Mouse (Mus musculus): ENCODE measurements around the gene Tekt4. TPM values are rescaled to one million over a fixed set of nuclear protein-coding genes. Genes with fewer than 3 reads are reported as not detected.

Gene Tekt4
- polyA plus RNA-seq, 1 experiment from 2014 or later = 0.81 TPM

DNA sequence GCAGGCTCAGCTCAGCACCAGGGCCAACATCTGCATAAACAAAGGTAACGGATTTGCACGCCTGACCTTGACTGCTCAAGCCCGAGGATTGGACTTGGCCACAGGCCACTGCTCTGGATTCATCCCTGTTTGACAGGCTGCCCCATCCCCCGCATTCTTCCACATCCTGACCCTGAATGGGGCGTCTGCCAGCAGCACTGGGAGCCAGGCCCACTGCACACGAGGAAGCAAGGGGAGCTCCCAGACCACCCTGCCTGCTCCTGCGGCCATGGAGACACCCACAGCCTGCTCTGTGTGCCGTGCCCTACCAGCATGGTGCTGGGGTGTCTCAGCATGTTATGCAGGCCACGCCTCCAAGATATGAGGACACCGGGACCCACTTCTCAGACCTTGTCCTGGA, 27.0 kb upstream of the Tekt4 start:
- Histone ChIP-seq H3K9me3 (replicated peaks; ENCODE audit: control insufficient read depth, low read length) (no peaks in the 10 kb centered on the region), H3K27me3 (ENCODE audit: control insufficient read depth, insufficient read depth, low read length) (peaks cover 11% of the 10 kb centered on the region), H3K4me3 (ENCODE audit: low read length) (no peak overlapping the region), H3K9ac (ENCODE audit: low read length) (0 out of 2 replicates have a peak overlapping the region, but pooled peaks have one; percentile 22), H3K27ac (ENCODE audit: low read length) (peak overlapping the region; percentile 58), H3K4me2 (ENCODE audit: low read depth, low read length) (no peak overlapping the region), H3K4me1 (ENCODE audit: control insufficient read depth, insufficient read depth, low read length) (peaks cover 46% of the 10 kb centered on the region), H3K36me3 (ENCODE audit: control insufficient read depth, insufficient read depth) (no peaks in the 10 kb centered on the region)
- WGBS = 12% methylated on average over 10 of the region's 10 CpGs
- peak; percentile 66 for ATAC-seq (replicated peaks; ENCODE audit: extremely low read depth, insufficient read depth, low FRiP score)

DNA sequence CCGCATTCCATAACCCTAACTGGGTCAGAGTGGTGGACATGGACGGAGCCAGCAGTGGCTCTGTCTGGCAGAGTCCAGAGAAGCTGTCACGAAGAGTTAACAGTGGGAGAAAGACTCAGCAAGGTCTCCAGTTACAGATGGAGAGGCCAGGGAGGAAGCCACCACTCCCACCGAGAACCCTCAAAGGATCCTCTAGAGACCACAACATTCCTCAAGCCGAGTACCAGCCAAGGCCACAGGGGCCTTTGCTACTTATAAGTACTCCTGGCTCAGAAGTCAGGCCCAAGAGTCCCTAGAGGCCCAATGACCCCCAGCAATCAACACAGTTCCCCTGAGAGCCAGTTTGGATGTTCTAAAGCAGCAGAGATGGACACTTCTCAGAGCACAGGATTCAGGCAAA, 25.2 kb upstream of the Tekt4 start:
- peaks cover 46% of the 10 kb centered on the region for H3K4me1 ChIP-seq (ENCODE audit: control insufficient read depth, insufficient read depth, low read length)
- H3K4me3 ChIP-seq (ENCODE audit: low read length) = no peak overlapping the region
- no peak overlapping the region for H3K4me2 ChIP-seq (ENCODE audit: low read depth, low read length)
- H3K9ac ChIP-seq (ENCODE audit: low read length) = peak overlapping the region; percentile 13; the same call in 1 of the 2 replicates
- WGBS = 44% methylated on average over 5 of the region's 5 CpGs
- H3K36me3 ChIP-seq (ENCODE audit: control insufficient read depth, insufficient read depth) = no peaks in the 10 kb centered on the region
- H3K27ac ChIP-seq (ENCODE audit: low read length) = peak overlapping the region; percentile 69
- ATAC-seq (replicated peaks; ENCODE audit: extremely low read depth, insufficient read depth, low FRiP score) = no peak
- H3K27me3 ChIP-seq (ENCODE audit: control insufficient read depth, insufficient read depth, low read length) = peaks cover 11% of the 10 kb centered on the region
- H3K9me3 ChIP-seq (replicated peaks; ENCODE audit: control insufficient read depth, low read length) = no peaks in the 10 kb centered on the region

DNA sequence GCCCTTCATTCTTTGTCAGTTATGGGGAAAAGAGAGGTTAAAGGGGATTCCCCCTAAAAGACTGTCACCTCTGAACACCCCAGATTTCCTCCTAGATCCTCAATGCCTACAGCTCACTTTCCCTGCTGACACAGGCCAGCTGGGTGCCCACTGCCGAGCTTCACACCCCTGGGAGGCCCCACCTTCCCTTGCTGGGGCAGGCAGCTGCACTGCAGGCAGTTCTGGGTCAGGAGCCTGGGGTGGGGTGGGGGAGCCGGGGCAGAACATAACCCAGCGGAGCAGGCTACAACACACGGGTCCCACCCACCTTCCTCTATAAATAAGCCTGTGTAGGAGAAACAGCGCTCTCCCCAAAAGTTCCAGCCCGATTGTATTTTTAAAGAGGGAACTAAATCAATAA, 24.5 kb upstream of the Tekt4 start:
- peak overlapping the region; percentile 69 for H3K27ac ChIP-seq (ENCODE audit: low read length)
- H3K27me3 ChIP-seq (ENCODE audit: control insufficient read depth, insufficient read depth, low read length) = peaks cover 11% of the 10 kb centered on the region
- peaks cover 44% of the 10 kb centered on the region for H3K4me1 ChIP-seq (ENCODE audit: control insufficient read depth, insufficient read depth, low read length)
- ATAC-seq (replicated peaks; ENCODE audit: extremely low read depth, insufficient read depth, low FRiP score) = no peak
- H3K4me3 ChIP-seq (ENCODE audit: low read length) = no peak overlapping the region
- H3K9me3 ChIP-seq (replicated peaks; ENCODE audit: control insufficient read depth, low read length) = no peaks in the 10 kb centered on the region
- 24% methylated on average over 6 of the region's 6 CpGs for WGBS
- H3K9ac ChIP-seq (ENCODE audit: low read length) = peak overlapping the region; percentile 53
- peak overlapping the region; percentile 97 for H3K4me2 ChIP-seq (ENCODE audit: low read depth, low read length)
- no peaks in the 10 kb centered on the region for H3K36me3 ChIP-seq (ENCODE audit: control insufficient read depth, insufficient read depth)

DNA sequence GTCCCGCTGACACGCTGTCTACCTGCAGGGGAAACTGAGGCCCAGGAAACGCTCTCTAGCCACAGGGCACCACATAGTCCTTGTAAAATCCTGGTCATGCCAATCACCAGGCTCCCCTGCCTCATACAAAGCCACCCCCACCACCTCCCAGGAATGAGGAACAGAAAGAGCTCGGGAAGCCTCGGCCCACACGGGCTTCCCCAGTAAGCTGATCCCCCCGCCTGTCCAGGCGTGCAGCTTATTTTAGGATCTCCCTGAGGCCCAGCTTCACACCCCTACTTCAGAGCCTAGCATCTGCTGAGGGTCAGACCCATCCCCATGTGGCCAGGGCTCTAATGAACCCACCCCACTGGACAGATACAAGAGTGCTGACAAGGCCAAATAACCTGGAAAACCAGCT, 23.9 kb upstream of the Tekt4 start:
- Histone ChIP-seq H3K36me3 (ENCODE audit: control insufficient read depth, insufficient read depth) (no peaks in the 10 kb centered on the region), H3K27me3 (ENCODE audit: control insufficient read depth, insufficient read depth, low read length) (peaks cover 11% of the 10 kb centered on the region), H3K4me2 (ENCODE audit: low read depth, low read length) (peak overlapping the region; percentile 97), H3K27ac (ENCODE audit: low read length) (peak overlapping the region; percentile 69), H3K9me3 (replicated peaks; ENCODE audit: control insufficient read depth, low read length) (no peaks in the 10 kb centered on the region), H3K4me3 (ENCODE audit: low read length) (no peak overlapping the region), H3K4me1 (ENCODE audit: control insufficient read depth, insufficient read depth, low read length) (peaks cover 41% of the 10 kb centered on the region), H3K9ac (ENCODE audit: low read length) (peak overlapping the region; percentile 53)
- no peak for ATAC-seq (replicated peaks; ENCODE audit: extremely low read depth, insufficient read depth, low FRiP score)
- 36% methylated on average over 8 of the region's 8 CpGs for WGBS

DNA sequence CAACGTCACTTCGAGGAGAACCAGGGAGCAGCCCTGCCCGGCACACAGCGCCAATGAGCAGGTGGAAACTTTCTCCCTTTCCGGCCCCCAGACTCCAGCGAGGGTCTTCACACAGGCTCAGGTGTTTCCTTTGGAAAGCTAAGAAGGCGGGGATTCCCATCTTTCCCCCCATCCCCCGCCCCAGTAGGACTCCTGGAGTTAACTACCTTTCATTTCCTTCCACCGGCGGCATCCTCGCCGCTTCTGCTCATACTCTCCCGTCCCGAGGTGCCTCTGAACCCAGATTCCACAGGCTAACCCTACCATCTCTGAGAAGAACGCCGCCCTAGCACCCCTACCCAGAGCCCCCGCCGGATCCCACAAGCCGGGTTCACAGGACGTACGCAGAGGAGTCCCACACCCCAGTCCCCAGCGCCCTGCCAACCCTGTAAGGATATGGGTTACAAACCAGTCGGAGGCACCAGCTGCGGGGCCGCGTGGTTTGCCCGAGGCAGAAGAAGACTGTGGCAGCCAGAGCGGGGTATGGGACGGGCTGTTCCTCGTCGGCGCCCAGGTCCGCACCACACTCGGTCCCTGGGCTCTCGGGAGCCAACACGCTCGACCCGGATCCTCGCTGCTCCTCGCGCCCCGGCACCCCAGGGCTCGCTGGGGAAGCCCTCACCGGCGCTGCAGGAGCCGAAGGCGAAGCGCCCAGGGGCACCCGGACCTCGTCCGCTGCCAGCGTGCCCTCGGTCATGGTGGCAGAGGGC, 21.8 kb upstream of the Tekt4 start:
- peaks cover 14% of the 10 kb centered on the region for H3K27me3 ChIP-seq (ENCODE audit: control insufficient read depth, insufficient read depth, low read length)
- H3K36me3 ChIP-seq (ENCODE audit: control insufficient read depth, insufficient read depth) = no peaks in the 10 kb centered on the region
- H3K9me3 ChIP-seq (replicated peaks; ENCODE audit: control insufficient read depth, low read length) = no peaks in the 10 kb centered on the region
- H3K4me2 ChIP-seq (ENCODE audit: low read depth, low read length) = peak overlapping the region; percentile 97
- peak overlapping the region; percentile 88 for H3K9ac ChIP-seq (ENCODE audit: low read length)
- H3K4me1 ChIP-seq (ENCODE audit: control insufficient read depth, insufficient read depth, low read length) = peaks cover 31% of the 10 kb centered on the region
- H3K4me3 ChIP-seq (ENCODE audit: low read length) = peak overlapping the region; percentile 80
- WGBS = under 1% methylated on average over 53 of the region's 53 CpGs
- no peak for ATAC-seq (replicated peaks; ENCODE audit: extremely low read depth, insufficient read depth, low FRiP score)
- H3K27ac ChIP-seq (ENCODE audit: low read length) = peak overlapping the region; percentile 43

DNA sequence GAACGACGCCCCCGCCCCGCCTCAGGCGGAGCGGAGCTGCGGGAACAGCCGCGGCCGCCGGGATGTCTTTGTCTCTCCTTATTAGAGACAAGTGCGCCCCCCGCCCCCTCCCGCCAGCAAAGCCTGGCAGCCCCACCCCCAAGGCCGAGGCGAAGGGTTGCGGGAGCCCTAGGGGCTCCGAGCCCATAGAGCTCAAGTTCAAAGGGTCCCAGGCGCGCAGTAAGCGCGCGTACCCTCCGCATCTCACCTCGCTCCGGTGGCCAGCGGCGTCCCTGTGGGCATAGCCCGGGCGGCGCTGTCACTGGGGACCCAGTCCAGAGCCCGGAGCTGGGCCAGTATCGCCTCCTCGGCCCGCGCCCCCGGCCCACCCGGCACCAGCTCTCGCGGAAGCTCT, 21.2 kb upstream of the Tekt4 start:
- Histone ChIP-seq H3K36me3 (ENCODE audit: control insufficient read depth, insufficient read depth) (no peaks in the 10 kb centered on the region), H3K27ac (ENCODE audit: low read length) (peak overlapping the region; percentile 43), H3K4me1 (ENCODE audit: control insufficient read depth, insufficient read depth, low read length) (peaks cover 32% of the 10 kb centered on the region), H3K4me2 (ENCODE audit: low read depth, low read length) (peak overlapping the region; percentile 97), H3K9ac (ENCODE audit: low read length) (peak overlapping the region; percentile 88), H3K4me3 (ENCODE audit: low read length) (peak overlapping the region; percentile 80), H3K9me3 (replicated peaks; ENCODE audit: control insufficient read depth, low read length) (no peaks in the 10 kb centered on the region), H3K27me3 (ENCODE audit: control insufficient read depth, insufficient read depth, low read length) (peaks cover 14% of the 10 kb centered on the region)
- peak; percentile 15 for ATAC-seq (replicated peaks; ENCODE audit: extremely low read depth, insufficient read depth, low FRiP score)
- WGBS = under 1% methylated on average over 39 of the region's 40 CpGs

DNA sequence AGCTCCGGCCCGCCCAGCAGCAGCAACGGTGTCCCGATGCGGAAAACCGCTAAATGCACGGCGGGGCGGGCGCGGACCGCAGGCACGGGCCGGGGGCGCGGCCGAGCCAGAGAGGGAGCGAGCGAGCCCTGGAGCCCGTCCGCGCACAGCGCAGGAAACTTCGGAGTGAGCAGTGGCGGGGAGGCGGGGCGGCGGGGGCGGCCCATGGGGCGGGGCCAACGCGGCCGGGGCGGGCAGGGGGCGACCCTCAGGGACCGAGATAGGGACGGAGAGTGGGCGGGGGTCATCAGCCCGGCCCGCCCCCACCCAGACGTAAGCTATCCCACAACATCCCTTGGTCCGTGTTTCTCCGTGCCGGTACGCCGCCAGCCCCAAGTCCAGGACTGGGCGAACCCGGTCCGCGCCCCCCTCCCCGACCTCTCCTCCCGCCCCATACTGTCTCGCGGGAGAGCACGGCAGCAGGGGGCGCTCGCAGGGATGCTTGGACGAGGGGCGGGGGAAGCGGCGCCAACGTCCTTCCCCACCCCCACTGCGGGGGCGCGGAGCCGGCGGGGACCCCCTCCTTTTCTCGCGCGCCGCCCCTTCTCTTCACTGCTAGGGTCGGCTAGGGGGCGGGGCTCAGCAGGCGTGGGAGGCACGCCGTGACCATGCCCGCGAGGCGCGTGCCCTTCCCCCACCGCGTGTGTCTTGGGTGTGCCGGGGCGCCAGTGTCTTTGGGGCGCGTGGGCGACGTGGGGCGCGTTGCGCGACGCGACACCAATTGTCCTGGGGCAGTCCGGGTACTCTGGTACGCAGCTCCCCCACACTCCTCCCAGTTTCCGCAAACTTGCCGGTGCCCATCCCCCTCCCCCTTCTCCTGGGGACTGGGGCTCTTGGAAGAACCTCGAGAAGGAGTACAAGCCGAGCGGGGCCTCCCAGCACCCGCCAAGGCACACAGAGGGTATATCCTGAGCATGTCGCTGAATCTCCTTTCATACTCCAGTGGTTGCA, 20.5 kb upstream of the Tekt4 start, which contains the start of gene Cacna1h:
Cacna1h (minus strand) TSS at position 167 of the 990 bp plus-strand sequence.
- Histone ChIP-seq H3K27ac (ENCODE audit: low read length) (peak within 1 kb of the TSS; percentile 43), H3K4me1 (ENCODE audit: control insufficient read depth, insufficient read depth, low read length) (peaks cover 32% of the 10 kb centered on the region), H3K4me2 (ENCODE audit: low read depth, low read length) (peak within 1 kb of the TSS; percentile 97), H3K27me3 (ENCODE audit: control insufficient read depth, insufficient read depth, low read length) (peaks cover 14% of the 10 kb centered on the region), H3K36me3 (ENCODE audit: control insufficient read depth, insufficient read depth) (no peaks in the 10 kb centered on the region), H3K9me3 (replicated peaks; ENCODE audit: control insufficient read depth, low read length) (no peaks in the 10 kb centered on the region), H3K4me3 (ENCODE audit: low read length) (peak within 1 kb of the TSS; percentile 80), H3K9ac (ENCODE audit: low read length) (peak within 1 kb of the TSS; percentile 88)
- peak; percentile 84 for ATAC-seq (replicated peaks; ENCODE audit: extremely low read depth, insufficient read depth, low FRiP score)
- under 1% methylated on average over 70 of the region's 103 CpGs for WGBS

DNA sequence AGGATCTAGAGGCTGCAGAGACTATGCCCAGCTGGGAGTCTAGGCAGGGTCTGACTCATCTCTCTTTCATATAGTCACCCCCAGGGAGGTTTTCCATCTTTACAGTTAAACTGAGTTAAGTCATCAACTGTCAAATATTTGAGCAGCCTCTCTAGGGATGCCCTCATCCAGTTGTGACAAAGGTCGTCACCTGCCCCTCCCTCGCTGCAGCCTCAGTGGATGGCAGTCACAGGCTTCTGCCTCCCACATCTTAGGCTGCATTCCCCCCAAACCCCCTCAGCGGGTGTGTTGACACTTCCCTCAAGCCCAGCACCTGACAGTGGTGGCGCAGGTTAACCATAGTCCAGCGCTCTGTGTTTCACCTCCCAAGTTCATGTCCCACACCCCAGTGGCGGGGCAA, 13.0 kb upstream of the Tekt4 start:
- Histone ChIP-seq H3K9ac (ENCODE audit: low read length) (no peak overlapping the region), H3K27me3 (ENCODE audit: control insufficient read depth, insufficient read depth, low read length) (peaks cover 2% of the 10 kb centered on the region; the same call in 1 of the 2 replicates), H3K36me3 (ENCODE audit: control insufficient read depth, insufficient read depth) (no peaks in the 10 kb centered on the region), H3K4me1 (ENCODE audit: control insufficient read depth, insufficient read depth, low read length) (peaks cover 4% of the 10 kb centered on the region), H3K27ac (ENCODE audit: low read length) (no peak overlapping the region), H3K9me3 (replicated peaks; ENCODE audit: control insufficient read depth, low read length) (no peaks in the 10 kb centered on the region), H3K4me2 (ENCODE audit: low read depth, low read length) (no peak overlapping the region), H3K4me3 (ENCODE audit: low read length) (no peak overlapping the region)
- 74% methylated on average over 6 of the region's 6 CpGs for WGBS
- ATAC-seq (replicated peaks; ENCODE audit: extremely low read depth, insufficient read depth, low FRiP score) = no peak
